Mouse (Mus musculus) left cerebral cortex, postnatal 14 days (tissue): ENCODE results near the gene Ccdc84. TPM values are rescaled to one million over a fixed set of nuclear protein-coding genes. Genes with fewer than 3 reads are reported as not detected.
A peak's percentile ranks its signal among the peaks of the same experiment; 100 is the strongest.
"Not testable (repeated sequence)": the region's sequence is repeated elsewhere in the genome, so short reads cannot be mapped to it uniquely, and the experiment has no call there.

Experiments
- DNase-seq, 2 experiments: peaks; one replicate each; pipeline ENCODE4 v3.0.0; 2021 to 2022; ENCODE audit warnings: low spot score in 2 of 2, mixed read lengths in 1 of 2
- intact Hi-C: fragments of 180-260 bp; cut with DNase I; formaldehyde crosslinking; loops from one replicate; pipeline ENCODE4 v1.15.1; 2025
- total RNA-seq, 2 experiments: library from RNA; stranded (reverse); gene quantifications; 2 replicates each; pipeline ENCODE4 v1.2.3; 2021

Gene Ccdc84
- total RNA-seq, 2 experiments from 2014 or later = 16.2 to 21.2 TPM

DNA sequence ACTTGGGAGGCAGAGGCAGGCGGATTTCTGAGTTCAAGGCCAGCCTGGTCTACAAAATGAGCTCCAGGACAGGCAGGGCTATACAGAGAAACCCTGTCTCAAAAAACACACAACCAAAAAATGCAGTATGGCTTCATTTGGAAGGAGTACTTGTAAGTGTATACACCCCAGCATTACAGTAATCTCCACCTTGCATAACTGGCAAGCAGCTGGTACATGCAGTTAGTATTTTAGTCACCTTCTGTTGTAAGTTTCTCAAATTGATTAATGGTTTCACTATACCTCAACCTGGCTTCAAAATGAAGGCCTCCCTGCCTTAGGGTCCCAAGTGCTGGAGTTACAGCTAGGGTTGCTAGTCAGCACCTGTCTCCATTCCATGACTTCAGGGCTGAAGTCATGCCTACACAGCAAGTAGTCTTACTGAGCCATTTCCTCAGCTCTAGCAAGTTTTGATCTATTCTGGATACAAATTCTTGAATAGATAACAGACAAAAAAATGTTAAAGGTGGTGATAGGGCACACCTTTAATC is 6.7 kb downstream of the Ccdc84 start:
- intact Hi-C loops = no loop called here
- DNase-seq = no peak

DNA sequence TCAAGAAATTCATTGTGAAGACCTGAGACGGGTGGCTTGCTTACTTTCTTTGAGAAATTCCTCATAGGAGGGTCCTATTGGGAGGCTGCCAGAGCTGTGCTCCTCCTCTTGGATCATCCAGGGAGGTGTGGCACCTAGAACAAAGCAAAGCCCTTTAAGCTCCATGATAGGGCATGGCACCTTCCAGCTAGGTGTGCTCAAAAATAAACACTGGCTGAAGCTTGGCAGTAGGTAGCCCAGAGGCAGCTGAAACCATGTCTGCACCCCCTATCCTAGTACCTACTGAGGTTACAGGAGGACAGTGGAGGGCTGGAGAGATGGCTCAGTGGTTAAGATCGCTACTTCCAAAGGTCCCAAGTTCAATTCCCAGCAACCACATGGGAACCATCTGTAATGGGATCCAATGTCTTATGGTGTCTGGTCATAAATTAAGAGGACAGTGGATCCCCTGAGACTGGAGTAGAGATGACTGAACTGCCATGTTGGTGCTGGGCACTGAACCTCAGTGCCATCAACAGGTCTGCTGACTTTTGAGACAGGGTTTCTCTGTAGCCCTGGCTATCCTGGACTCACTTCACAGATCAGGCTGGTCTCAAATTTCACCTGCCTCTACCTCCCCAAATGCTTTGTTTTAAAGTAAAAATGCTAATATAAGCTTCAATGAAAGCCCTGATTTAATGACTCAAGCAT is 7.6 kb downstream of the Ccdc84 start:
- intact Hi-C loops = no loop called here

DNA sequence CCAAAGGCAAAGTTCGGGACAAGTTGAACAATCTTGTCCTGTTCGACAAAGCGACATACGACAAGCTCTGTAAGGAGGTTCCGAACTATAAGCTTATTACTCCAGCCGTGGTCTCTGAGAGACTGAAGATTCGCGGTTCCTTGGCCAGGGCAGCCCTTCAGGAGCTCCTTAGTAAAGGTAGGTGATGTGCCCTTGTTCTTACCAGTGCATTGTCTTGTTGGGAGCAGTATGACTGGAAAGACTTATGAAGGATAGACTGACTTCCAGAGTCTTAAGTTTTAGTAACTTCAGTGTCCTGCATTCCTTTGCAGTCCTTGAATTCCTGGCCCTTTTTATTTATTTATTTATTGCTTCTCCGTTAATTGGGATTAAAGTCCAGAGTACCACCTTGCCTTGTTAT is 9.7 kb downstream of the Ccdc84 start:
- DNase-seq, intact Hi-C loops: not testable (repeated sequence)

More for the DNA sequence above, 7.6 kb downstream of the Ccdc84 start:
- DNase-seq = no peak

DNA sequence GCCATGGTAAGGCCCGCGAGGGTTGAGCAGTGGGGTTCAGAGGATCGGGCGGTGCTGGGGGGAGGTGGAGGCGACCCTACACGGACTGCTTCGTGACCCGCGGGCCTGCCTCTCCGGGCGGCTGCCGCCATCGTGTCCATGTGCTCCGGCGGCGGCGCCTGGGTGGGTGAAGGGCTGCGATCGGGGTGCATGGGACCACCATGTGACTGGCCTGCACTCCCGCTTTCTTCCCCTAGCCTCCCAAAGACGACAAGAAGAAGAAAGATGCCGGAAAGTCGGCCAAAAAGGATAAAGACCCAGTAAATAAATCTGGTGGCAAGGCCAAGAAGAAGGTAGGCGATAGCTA is 10.6 kb downstream of the Ccdc84 start:
- no peak for DNase-seq
- intact Hi-C loops = no loop called here

DNA sequence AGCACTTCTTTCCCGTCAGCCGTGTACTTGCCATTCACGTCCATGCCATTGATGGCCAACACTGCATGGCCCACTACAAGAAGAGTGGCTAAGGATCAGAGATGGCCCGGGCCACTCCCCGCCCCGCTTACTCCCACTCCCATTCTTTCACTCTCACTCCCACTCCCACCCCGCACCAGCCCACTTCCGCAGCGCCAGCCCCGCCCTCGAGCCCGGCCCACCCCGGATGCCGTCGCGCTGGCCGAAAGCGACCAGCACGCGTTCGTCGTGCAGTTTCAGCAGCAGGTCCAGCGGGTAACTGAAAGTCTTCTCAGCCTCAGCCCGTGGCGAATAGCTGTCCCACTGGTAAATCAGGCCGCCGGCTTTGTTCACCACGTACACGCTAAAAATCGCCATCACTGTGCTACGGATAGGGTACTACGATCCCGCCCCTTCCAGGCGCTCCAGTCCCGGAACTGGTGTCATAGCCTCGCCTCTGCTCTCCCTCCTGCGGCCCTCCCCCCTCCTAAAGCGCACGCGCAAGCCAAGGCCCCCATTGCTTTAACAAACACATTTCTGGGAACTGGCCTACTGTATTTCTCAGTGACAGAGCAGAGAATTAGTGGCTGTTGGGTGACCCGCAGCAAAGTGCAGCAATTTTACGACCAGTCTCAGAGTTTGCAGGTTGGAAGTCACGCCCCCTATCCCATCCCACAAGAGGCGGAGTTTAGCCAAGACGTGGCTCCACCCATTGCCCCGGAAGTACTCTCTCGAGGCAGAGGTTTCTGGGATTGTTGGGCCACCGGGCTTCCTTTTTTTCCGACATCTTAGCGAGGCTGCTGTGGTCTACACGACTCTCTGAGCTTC is 11.2 kb downstream of the Ccdc84 start, which contains the start of the genes Rps25 and Trappc4:
Rps25 (plus strand) TSS at position 234 of the 846 bp plus-strand sequence.
Trappc4 (minus strand) TSS at position 695 of the 846 bp plus-strand sequence.
- intact Hi-C loops = no loop called here
- peak; percentile 90 to 94 for DNase-seq

DNA sequence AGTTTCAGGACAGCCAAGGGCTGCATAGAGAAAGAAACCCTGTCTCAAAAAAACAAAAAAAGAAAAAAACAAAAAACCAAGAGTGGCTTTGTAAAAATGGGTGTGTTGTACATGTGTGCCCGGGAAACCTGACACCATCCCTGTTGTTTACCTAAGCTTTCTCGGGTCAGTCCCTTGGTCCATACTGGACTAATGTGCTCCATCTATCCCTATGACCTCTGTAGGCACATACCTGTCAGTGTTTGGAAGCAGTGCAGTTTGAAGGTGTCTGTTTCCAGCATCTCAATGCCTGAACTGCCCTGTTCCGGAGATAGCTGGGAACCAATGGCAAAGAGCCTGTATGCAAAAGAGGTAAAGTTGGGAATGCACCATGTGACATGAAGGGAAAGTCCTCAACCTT is 13.4 kb downstream of the Ccdc84 start:
- intact Hi-C loops = no loop called here
- no peak for DNase-seq

DNA sequence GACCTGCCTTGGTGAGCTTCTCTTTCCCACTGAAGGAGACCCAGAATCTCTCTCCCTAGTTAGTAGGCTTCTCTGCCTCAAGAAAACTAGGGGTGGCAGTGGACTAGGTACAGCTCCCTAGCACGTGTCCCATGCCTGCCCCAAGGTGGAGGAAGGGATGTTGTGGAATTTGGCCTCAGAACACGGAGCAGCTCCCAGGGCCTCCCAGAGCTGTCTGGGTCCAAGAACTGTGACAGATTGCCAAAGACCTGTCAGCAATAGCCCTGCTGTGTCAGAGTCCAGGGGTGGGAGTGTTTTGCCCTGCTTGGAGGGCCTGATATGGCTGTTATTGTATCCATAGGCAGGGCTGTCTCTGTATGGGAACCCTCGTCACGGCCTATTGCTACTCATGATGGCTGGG is 17.3 kb downstream of the Ccdc84 start:
- intact Hi-C loops = no loop called here
- no peak for DNase-seq

DNA sequence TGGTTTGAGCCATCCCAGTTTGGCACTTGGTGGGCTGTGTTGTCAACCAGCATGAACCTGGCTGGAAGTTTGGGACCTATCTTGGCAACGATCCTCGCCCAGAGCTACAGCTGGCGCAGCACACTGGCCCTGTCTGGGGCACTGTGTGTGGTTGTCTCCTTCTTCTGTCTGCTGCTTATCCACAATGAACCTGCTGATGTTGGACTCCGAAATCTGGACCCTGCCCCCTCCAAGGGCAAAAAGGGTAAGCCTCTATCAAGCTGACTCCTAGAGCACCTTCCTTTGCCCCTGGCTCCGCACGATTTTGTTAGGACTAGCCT is 18.6 kb downstream of the Ccdc84 start:
- intact Hi-C loops = loop anchor here (10.0 kb wide), 1 partner anchor 275 kb away; no protein-coding TSS in a partner anchor
- DNase-seq = no peak

DNA sequence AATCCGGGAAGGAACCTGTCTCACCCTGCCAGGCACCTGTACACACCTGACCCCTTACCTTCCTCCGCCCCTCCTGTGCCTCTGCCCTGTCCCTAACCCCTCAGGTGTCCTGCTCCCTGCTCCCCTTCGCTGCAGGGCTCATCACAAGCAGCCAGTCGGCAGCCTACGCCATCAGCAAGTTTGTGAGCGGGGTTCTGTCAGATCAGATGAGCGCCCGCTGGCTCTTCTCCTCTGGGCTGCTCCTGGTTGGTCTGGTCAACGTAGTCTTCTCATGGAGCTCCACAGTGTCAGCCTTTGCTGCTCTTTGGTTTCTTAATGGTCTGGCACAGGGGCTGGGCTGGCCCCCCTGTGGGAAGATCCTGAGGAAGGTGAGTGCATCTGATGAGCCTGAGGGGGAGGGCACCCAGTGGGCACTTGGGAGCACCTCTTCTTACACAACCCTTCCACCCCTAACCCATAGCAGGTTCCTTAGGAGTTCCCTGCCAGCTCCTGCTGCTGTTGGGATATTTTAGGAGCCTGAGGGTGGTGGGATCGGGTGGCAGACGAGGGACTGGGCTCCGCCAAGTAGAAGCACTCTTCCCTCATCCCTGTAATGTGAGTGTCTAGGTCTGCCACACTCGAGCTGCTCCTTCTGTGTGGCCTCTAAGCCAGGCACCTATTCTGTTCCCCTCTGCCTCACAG is 19.1 kb downstream of the Ccdc84 start:
- intact Hi-C loops = loop anchor here (10.0 kb wide), 1 partner anchor 274 kb away; no protein-coding TSS in a partner anchor
- DNase-seq = no peak

DNA sequence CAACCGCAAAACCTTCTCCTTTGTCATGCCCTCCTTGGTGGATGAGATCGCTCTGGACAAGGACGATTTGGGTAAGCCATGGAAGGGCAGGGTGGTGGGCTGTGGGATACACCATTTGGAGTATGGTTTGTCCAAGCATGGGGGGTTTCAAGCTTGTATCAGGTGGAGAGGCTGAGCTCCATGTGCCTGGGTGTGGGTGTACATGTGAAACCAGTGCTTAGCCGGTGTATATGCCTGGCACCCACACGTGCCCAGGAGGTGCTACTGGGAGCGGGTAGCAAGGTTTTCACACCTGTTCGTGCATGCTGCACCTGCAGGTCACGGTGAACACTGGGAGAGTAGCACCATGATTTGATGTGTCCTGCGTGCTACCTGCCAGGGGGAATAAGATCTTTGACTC is 19.8 kb downstream of the Ccdc84 start:
- intact Hi-C loops = loop anchor here (10.0 kb wide), 1 partner anchor 274 kb away; no protein-coding TSS in a partner anchor
- no peak for DNase-seq

DNA sequence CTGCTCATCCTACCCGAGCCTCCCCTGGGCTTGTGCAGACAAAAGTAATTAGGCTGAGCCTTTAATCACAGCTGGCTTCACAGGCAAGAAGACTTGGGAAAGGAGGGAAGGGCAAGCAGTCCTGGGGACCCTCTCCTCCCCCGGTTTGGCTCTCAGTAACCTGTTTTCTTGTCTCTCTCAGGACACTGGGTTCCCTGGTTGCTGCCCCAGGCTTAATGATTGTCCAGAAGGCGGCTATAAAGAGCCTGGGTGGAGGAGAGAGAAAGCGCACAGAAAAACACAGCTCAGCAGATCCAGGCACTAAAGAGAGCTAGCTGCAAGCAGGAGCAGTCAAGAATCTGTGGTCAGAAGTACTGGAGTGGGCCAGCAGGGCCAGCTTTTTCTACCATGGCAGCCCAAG is 20.3 kb downstream of the Ccdc84 start:
- intact Hi-C loops = loop anchor here (10.0 kb wide), 1 partner anchor 273 kb away; no protein-coding TSS in a partner anchor

DNA sequence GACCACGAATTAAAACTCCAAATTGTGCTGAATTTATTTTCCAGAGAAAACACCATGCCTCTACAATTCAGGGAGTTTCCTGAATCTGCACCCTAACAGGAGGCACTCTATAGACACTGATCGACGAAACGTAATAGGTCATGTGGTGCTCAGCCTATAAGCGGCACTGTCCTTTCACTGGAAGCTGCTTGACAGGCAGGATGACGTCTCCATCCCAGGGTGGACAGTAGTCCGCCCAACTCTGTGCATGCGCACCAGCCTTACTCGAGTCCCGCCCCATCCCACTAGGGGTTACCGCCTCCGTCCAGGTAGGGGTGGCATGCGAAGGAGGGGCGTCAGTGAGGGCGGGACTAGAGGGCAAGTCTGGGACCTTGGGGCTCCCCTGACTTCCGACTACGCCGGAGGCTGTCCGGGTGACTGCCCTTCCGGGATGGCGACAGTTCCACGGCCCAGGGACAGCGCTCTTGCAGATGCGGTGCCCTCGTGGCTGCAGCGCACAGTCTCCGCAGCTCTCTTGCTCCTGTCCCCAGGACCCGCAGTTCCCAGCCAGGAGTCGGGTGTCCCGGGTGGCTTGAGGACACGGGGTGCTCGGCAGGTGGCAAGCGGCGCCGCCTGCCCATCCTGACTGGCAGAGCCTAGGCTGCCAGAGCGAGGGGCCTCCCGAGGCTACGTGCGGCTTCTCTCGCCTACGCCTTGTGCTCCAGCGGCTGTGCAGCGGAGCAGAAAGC is 21.5 kb downstream of the Ccdc84 start, which contains the start of gene Slc37a4:
Slc37a4 (plus strand) TSS at position 169 of the 728 bp plus-strand sequence.
- intact Hi-C loops = loop anchor here (10.0 kb wide), 1 partner anchor 272 kb away; no protein-coding TSS in a partner anchor
- DNase-seq = peak; percentile 92 to 94

More for the DNA sequence above, 20.3 kb downstream of the Ccdc84 start:
- DNase-seq = peak in 1 of 2 experiments; percentile 43

DNA sequence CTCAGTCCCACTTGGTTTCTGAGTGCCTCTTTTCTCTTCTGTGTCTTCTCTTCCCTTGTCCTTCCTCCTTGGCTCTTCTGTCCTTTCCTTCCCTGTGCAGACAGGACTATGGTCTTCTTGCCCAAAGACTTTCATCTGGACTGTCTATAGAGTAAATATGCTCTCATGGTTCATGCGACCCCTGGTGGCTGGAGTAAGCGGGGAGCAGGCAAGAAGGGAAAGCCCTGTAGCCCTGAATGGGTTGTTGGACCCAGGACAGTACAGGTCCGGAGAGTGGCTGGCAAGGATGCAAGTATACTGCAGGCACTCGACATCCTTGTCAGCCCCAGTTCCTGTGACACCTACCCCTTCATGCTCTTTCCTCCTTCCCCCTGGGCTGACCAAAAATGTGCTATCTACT is 26.9 kb downstream of the Ccdc84 start:
- peak; percentile 60 to 76 for DNase-seq
- intact Hi-C loops = loop anchor here (10.0 kb wide), 1 partner anchor 267 kb away; no protein-coding TSS in a partner anchor

DNA sequence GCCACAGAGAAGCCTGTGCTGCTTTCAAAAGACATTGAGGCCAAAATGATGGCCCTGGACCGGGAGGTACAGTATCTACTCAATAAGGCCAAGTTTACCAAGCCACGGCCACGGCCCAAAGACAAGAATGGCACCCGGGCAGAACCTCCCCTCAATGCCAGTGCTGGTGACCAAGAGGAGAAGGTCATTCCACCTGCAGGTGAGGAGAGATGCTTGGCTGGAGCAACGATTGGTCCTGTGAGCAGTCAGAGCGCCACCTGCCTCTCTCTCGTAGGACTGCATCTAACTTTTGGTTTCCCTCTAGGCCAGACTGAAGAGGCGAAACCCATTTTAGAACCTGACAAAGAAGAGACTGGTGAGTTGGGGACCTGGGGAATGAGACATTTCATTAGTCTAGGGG is 29.1 kb downstream of the Ccdc84 start:
- intact Hi-C loops = no loop called here
- DNase-seq = peak; percentile 48 to 56

DNA sequence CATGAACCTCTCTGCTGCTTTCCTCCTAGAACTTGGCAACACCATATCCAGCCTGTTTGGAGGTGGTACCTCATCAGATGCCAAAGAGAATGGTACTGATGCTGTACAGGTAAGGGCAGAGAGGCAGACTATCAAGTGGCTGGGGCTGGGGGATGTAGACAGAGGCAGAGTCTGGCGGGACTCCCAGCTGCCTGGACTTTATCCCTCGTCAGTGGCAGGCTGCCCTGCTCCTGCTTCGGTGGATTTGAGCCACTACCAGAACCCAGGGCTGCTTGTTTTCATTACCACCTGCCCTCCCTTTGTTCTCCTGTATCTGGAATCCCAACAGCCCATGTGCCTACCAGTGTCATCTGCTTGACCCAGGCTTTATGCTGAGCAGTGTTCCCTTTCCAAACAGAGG is 31.1 kb downstream of the Ccdc84 start:
- DNase-seq = no peak
- intact Hi-C loops = no loop called here

DNA sequence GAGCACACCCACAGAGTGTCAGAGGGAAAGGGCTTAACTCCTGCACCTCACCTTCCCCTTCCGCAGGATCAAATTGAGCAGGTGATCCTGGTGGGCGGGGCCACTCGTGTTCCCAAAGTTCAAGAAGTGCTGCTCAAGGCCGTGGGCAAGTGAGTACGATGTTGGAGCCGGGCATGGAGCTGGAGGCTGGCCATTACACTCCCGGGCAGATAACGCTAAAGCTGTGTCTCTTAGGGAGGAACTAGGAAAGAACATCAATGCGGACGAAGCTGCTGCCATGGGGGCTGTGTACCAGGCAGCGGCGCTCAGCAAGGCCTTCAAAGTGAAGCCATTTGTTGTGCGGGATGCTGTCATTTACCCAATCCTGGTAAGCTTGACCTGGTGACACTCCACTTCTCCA is 33.8 kb downstream of the Ccdc84 start:
- no peak for DNase-seq
- intact Hi-C loops = no loop called here

DNA sequence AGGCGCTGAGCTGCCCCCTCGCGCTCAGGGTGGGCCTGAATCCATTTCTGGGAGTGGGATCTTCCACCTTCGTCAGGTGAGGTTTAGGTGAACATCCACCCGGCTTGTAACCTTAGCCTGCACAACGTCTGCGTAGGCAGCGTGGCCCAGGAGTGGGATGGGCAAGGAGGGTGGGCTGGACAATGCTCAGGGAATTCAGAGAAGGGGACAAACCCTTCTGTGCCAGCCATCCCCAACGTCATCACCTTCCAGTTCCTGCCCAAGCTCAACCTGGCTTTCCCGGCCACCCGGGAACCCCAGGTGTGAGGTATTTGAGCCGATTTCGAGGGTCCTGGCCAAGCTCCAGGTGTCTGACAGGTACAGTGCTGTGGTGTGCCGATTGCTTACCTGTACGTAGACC is 38.5 kb downstream of the Ccdc84 start:
- intact Hi-C loops = no loop called here
- DNase-seq = no peak

DNA sequence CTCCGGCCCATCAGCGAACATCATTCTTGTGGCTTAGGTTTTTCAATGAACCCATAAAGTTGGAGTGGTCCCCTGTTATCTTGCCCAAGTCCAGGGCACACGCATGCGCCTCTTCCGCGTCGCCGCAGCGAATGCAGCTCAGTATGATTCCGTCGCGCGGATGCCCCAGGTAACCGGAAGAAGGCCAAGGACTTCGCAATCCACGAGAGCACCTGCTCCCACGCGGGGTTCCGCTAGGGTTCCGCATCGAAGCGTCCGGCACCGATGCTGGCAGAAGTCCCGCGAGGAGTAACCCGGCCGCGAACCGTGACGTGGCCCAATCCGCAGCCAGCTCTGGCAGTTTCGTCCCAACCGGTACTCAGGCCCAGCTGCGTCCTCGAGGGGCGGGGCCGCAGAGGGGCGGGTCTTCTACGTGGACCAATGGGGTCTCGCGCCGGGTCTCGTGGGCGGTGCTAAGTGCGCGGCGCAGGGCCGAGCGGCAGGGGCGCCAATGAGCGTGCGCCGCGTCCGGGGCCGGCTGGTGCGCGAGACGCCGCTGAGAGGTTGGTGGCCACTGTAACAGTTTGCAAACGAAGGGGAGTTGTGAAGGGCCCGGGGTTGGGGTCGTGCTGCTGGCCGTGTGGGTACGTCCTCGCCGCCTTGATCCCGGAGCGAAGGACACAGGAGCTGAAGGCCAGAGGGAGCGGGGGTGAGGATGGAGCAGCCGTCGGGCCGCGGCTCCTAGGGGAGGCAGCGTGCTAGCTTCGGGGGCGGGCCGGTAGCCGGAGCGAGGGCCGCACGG is 39.1 kb downstream of the Ccdc84 start, which contains the start of gene Hyou1:
Hyou1 (plus strand) TSS at position 437 of the 781 bp plus-strand sequence.
- intact Hi-C loops = no loop called here
- peak; percentile 99 for DNase-seq
